Mouse (Mus musculus) gonadal fat pad, adult 2 months (tissue): ENCODE results near the gene Ly75. TPM values are rescaled to one million over a fixed set of nuclear protein-coding genes. Genes with fewer than 3 reads are reported as not detected.

Source experiments
- DNase-seq: peaks from one replicate; pipeline ENCODE4 v3.0.0-alpha.2; 2012; ENCODE audit warnings: low read depth
- polyA plus RNA-seq: library from polyadenylated mRNA; depleted of rRNA; stranded (reverse); fragments of >200 nt; gene quantifications from 2 replicates; pipeline ENCODE4 v1.2.3, GENCODE M21; 2012; rRNA removed

Gene Ly75
- 0.28 and 0.32 TPM in 2 replicates for polyA plus RNA-seq

- DNase-seq, result no peak
Measured at GRCm38 (mm10) chr2:60382858-60383669, at the start of gene Ly75. TSS of gene Ly75 (minus strand) at chr2:60383303.

GRCm38 (mm10) chr2:60430315-60431021 is 47.4 kb upstream of the Ly75 start:
- DNase-seq, result no peak

GRCm38 (mm10) chr2:60418075-60418474 is 35.0 kb upstream of the Ly75 start:
- DNase-seq, result no peak

- no peak for DNase-seq
Measured at GRCm38 (mm10) chr2:60414334-60414733, 31.2 kb upstream of the Ly75 start.

GRCm38 (mm10) chr2:60413006-60413650 is 30.0 kb upstream of the Ly75 start:
- DNase-seq, result no peak

GRCm38 (mm10) chr2:60411181-60411580 is 28.1 kb upstream of the Ly75 start:
- DNase-seq, result no peak

- DNase-seq, result no peak
Measured at GRCm38 (mm10) chr2:60409989-60410763, 27.1 kb upstream of the Ly75 start.

GRCm38 (mm10) chr2:60409194-60409593 is 26.1 kb upstream of the Ly75 start:
- DNase-seq, result no peak

- no peak for DNase-seq
Measured at GRCm38 (mm10) chr2:60407387-60407786, 24.3 kb upstream of the Ly75 start.

- no peak for DNase-seq
Measured at GRCm38 (mm10) chr2:60405431-60405830, 22.3 kb upstream of the Ly75 start.

- DNase-seq, result no peak
Measured at GRCm38 (mm10) chr2:60404763-60405162, 21.7 kb upstream of the Ly75 start.

- no peak for DNase-seq
Measured at GRCm38 (mm10) chr2:60401694-60402093, 18.6 kb upstream of the Ly75 start.

GRCm38 (mm10) chr2:60393786-60394185 is 10.7 kb upstream of the Ly75 start:
- DNase-seq, result no peak

- DNase-seq, result no peak
Measured at GRCm38 (mm10) chr2:60392286-60392685, 9.2 kb upstream of the Ly75 start.

GRCm38 (mm10) chr2:60387363-60387762 is 4.3 kb upstream of the Ly75 start:
- no peak for DNase-seq

GRCm38 (mm10) chr2:60386835-60387234 is 3.7 kb upstream of the Ly75 start:
- DNase-seq, result no peak

- peak; percentile 67 for DNase-seq
Measured at GRCm38 (mm10) chr2:60384763-60385085, 1.6 kb upstream of the Ly75 start.

- DNase-seq, result no peak
Measured at GRCm38 (mm10) chr2:60384083-60384762, 1.1 kb upstream of the Ly75 start.

- DNase-seq, result no peak
Measured at GRCm38 (mm10) chr2:60382346-60382745, 757 bp downstream of the Ly75 start.

GRCm38 (mm10) chr2:60377260-60377659 is 5.8 kb downstream of the Ly75 start:
- no peak for DNase-seq

GRCm38 (mm10) chr2:60375608-60376107 is 7.4 kb downstream of the Ly75 start:
- no peak for DNase-seq
